Mouse (Mus musculus): ENCODE results near the gene Immp2l.
A peak's percentile ranks its signal among the peaks of the same experiment; 100 is the strongest.
"Not testable (repeated sequence)": the region's sequence is repeated elsewhere in the genome, so short reads cannot be mapped to it uniquely, and the experiment has no call there.

Gene Immp2l

GRCm38 (mm10) chr12:41668280-41668679, 644.4 kb downstream of the Immp2l start:
- no peak for DNase-seq (ENCODE audit: low read depth, low spot score)

GRCm38 (mm10) chr12:41669481-41669880, 645.6 kb downstream of the Immp2l start:
- no peak for DNase-seq (ENCODE audit: low read depth, low spot score)

GRCm38 (mm10) chr12:41674861-41675260, 651.0 kb downstream of the Immp2l start:
- DNase-seq (ENCODE audit: low read depth, low spot score), result no peak

GRCm38 (mm10) chr12:41680141-41680540, 656.3 kb downstream of the Immp2l start:
- peak; percentile 9 for DNase-seq (ENCODE audit: low read depth, low spot score)

- DNase-seq (ENCODE audit: low read depth, low spot score), result no peak
Observed at GRCm38 (mm10) chr12:41682141-41682540, 658.3 kb downstream of the Immp2l start.

- DNase-seq (ENCODE audit: low read depth, low spot score), result no peak
Observed at GRCm38 (mm10) chr12:41689809-41690208, 665.9 kb downstream of the Immp2l start.

- no peak for DNase-seq (ENCODE audit: low read depth, low spot score)
Observed at GRCm38 (mm10) chr12:41710608-41711007, 686.7 kb downstream of the Immp2l start.

GRCm38 (mm10) chr12:41716946-41717345, 693.1 kb downstream of the Immp2l start:
- no peak for DNase-seq (ENCODE audit: low read depth, low spot score)

GRCm38 (mm10) chr12:41724585-41724984, 700.7 kb downstream of the Immp2l start:
- DNase-seq (ENCODE audit: low read depth, low spot score), result no peak

- DNase-seq (ENCODE audit: low read depth, low spot score), result no peak
Observed at GRCm38 (mm10) chr12:41726720-41727119, 702.8 kb downstream of the Immp2l start.

- no peak for DNase-seq (ENCODE audit: low read depth, low spot score)
Observed at GRCm38 (mm10) chr12:41727221-41727620, 703.3 kb downstream of the Immp2l start.

- no peak for DNase-seq (ENCODE audit: low read depth, low spot score)
Observed at GRCm38 (mm10) chr12:41727764-41728338, 704.0 kb downstream of the Immp2l start.

GRCm38 (mm10) chr12:41728467-41728866, 704.6 kb downstream of the Immp2l start:
- no peak for DNase-seq (ENCODE audit: low read depth, low spot score)

- no peak for DNase-seq (ENCODE audit: low read depth, low spot score)
Observed at GRCm38 (mm10) chr12:41729780-41730179, 705.9 kb downstream of the Immp2l start.

GRCm38 (mm10) chr12:41733168-41733567, 709.3 kb downstream of the Immp2l start:
- no peak for DNase-seq (ENCODE audit: low read depth, low spot score)

GRCm38 (mm10) chr12:41742887-41743286, 719.0 kb downstream of the Immp2l start:
- no peak for DNase-seq (ENCODE audit: low read depth, low spot score)

- no peak for DNase-seq (ENCODE audit: low read depth, low spot score)
Observed at GRCm38 (mm10) chr12:41763396-41763795, 739.5 kb downstream of the Immp2l start.

- no peak for DNase-seq (ENCODE audit: low read depth, low spot score)
Observed at GRCm38 (mm10) chr12:41773961-41774360, 750.1 kb downstream of the Immp2l start.

GRCm38 (mm10) chr12:41774623-41775323, 750.9 kb downstream of the Immp2l start:
- DNase-seq (ENCODE audit: low read depth, low spot score), result no peak

- not testable (repeated sequence) for DNase-seq (ENCODE audit: low read depth, low spot score)
Observed at GRCm38 (mm10) chr12:41777762-41778161, 753.9 kb downstream of the Immp2l start.

GRCm38 (mm10) chr12:41793681-41794080, 769.8 kb downstream of the Immp2l start:
- not testable (repeated sequence) for DNase-seq (ENCODE audit: low read depth, low spot score)

- no peak for DNase-seq (ENCODE audit: low read depth, low spot score)
Observed at GRCm38 (mm10) chr12:41829517-41829916, 805.6 kb downstream of the Immp2l start.

GRCm38 (mm10) chr12:41831731-41832130, 807.8 kb downstream of the Immp2l start:
- DNase-seq (ENCODE audit: low read depth, low spot score), result no peak

Data from A20 (cell line).